Mouse (Mus musculus) urinary bladder, postnatal 4 days (tissue): ENCODE data around the gene 9930104L06Rik.
"Not testable (repeated sequence)": the region's sequence is repeated elsewhere in the genome, so short reads cannot be mapped to it uniquely, and the experiment has no call there.

Experiments used
- DNase-seq, 2 experiments: peaks; one replicate each; pipeline ENCODE4 v3.0.0; 2021 to 2022; ENCODE audit warnings: low spot score in 2 of 2

Gene 9930104L06Rik

GRCm38 (mm10) chr4:124936613-124937471 lies at the start of gene 9930104L06Rik:
TSS of gene 9930104L06Rik (plus strand) at chr4:124937048.
- peak; percentile 88 to 93 for DNase-seq

GRCm38 (mm10) chr4:124888702-124889101 lies 48.1 kb upstream of the 9930104L06Rik start:
- no peak for DNase-seq

- DNase-seq = no peak
These were observed 46.9 kb upstream of the 9930104L06Rik start for GRCm38 (mm10) chr4:124889935-124890334.

- DNase-seq = no peak
These were observed 46.0 kb upstream of the 9930104L06Rik start for GRCm38 (mm10) chr4:124890831-124891230.

GRCm38 (mm10) chr4:124893769-124894168 lies 43.1 kb upstream of the 9930104L06Rik start:
- DNase-seq = no peak

GRCm38 (mm10) chr4:124894508-124895428 lies 42.1 kb upstream of the 9930104L06Rik start:
- no peak for DNase-seq

- DNase-seq = no peak
These were observed 38.4 kb upstream of the 9930104L06Rik start for GRCm38 (mm10) chr4:124898428-124898827.

- DNase-seq = no peak
These were observed 36.9 kb upstream of the 9930104L06Rik start for GRCm38 (mm10) chr4:124899906-124900305.

GRCm38 (mm10) chr4:124905417-124905816 lies 31.4 kb upstream of the 9930104L06Rik start:
- DNase-seq = no peak

GRCm38 (mm10) chr4:124905971-124906822 lies 30.7 kb upstream of the 9930104L06Rik start:
- no peak for DNase-seq

- no peak for DNase-seq
These were observed 8.7 kb upstream of the 9930104L06Rik start for GRCm38 (mm10) chr4:124928102-124928501.

- DNase-seq = not testable (repeated sequence)
These were observed 2.4 kb downstream of the 9930104L06Rik start, which contains the start of gene Cdca8 for GRCm38 (mm10) chr4:124939211-124939610. TSS of gene Cdca8 (minus strand) at chr4:124939311.

GRCm38 (mm10) chr4:124943022-124943421 lies 6.2 kb downstream of the 9930104L06Rik start:
- DNase-seq = peak; percentile 56 to 88

GRCm38 (mm10) chr4:124943781-124944180 lies 6.9 kb downstream of the 9930104L06Rik start:
- no peak for DNase-seq

- DNase-seq = no peak
These were observed 8.1 kb downstream of the 9930104L06Rik start for GRCm38 (mm10) chr4:124944961-124945360.

- no peak for DNase-seq
These were observed 12.6 kb downstream of the 9930104L06Rik start for GRCm38 (mm10) chr4:124949488-124949887.

GRCm38 (mm10) chr4:124950181-124951035 lies 13.6 kb downstream of the 9930104L06Rik start:
- no peak for DNase-seq

GRCm38 (mm10) chr4:124951036-124951433 lies 14.2 kb downstream of the 9930104L06Rik start:
- DNase-seq = no peak

GRCm38 (mm10) chr4:124953546-124953945 lies 16.7 kb downstream of the 9930104L06Rik start:
- no peak for DNase-seq

- DNase-seq = no peak
These were observed 20.4 kb downstream of the 9930104L06Rik start for GRCm38 (mm10) chr4:124957284-124957683.
